Mouse (Mus musculus) E14TG2a.4 (cell line): ENCODE measurements around the gene Oprm1.

ENCODE experiments used
- H3K27me3 ChIP-seq: 2 replicates; pipeline ENCODE4 v1.6.1; 2014; ENCODE audit warnings: low read length, control low read depth; ENCODE audit not compliant: insufficient read depth
- H3K36me3 ChIP-seq: 2 replicates; pipeline ENCODE4 v1.6.1; 2014; ENCODE audit warnings: low read length, control low read depth; ENCODE audit not compliant: insufficient read depth
- H3K4me1 ChIP-seq: replicated peaks from 2 replicates; pipeline ENCODE4 v1.6.1; 2014; ENCODE audit warnings: low read depth, low read length, control low read depth
- H3K4me3 ChIP-seq: replicated peaks from 2 replicates; pipeline ENCODE4 v1.5.1; 2014; ENCODE audit warnings: mild to moderate bottlenecking, low read length
- H3K9me3 ChIP-seq: 2 replicates; pipeline ENCODE4 v1.6.1; 2014; ENCODE audit warnings: low read length, control low read depth
- CTCF ChIP-seq: conservative IDR thresholded peaks from 2 replicates; pipeline ENCODE4 v1.5.1; 2014; ENCODE audit warnings: low read length
- NANOG ChIP-seq: IDR thresholded peaks from 2 replicates; pipeline ENCODE4 v1.6.1; 2014; ENCODE audit warnings: borderline replicate concordance, low read length, mixed read lengths
- POU5F1 ChIP-seq: IDR thresholded peaks from 2 replicates; pipeline ENCODE4 v1.6.1; 2014; ENCODE audit warnings: low read length, borderline replicate concordance

Oprm1 gene

DNA sequence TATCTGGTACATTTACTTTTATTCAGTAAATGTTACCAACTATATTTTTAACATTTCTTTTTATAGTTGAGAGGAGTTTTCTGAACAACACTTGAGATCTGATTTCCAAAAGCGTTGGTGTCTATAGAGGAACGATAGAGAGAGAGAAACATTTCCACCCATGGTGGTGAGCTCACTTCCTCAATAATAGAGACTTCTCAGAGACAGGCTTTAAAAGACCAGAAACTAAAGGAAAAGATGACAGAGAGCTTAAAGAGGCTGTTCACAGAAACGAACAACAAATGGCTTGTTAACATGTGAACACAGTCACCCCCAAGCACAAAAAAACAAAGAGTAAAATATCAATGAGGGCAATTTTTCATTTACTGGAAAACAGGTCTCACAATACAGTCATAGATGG lies 291.6 kb downstream of the Oprm1 start:
- no peaks in the 10 kb centered on the region for H3K36me3 ChIP-seq
- H3K27me3 ChIP-seq: no peaks in the 10 kb centered on the region
- TF ChIP-seq CTCF: no peak
- TF ChIP-seq NANOG: no peak
- no peak for TF ChIP-seq POU5F1
- peaks cover 10% of the 10 kb centered on the region; the same call in 1 of the 2 replicates for H3K4me1 ChIP-seq
- H3K9me3 ChIP-seq: peaks cover 4% of the 10 kb centered on the region; the same call in 1 of the 2 replicates
- H3K4me3 ChIP-seq: no peak overlapping the region

DNA sequence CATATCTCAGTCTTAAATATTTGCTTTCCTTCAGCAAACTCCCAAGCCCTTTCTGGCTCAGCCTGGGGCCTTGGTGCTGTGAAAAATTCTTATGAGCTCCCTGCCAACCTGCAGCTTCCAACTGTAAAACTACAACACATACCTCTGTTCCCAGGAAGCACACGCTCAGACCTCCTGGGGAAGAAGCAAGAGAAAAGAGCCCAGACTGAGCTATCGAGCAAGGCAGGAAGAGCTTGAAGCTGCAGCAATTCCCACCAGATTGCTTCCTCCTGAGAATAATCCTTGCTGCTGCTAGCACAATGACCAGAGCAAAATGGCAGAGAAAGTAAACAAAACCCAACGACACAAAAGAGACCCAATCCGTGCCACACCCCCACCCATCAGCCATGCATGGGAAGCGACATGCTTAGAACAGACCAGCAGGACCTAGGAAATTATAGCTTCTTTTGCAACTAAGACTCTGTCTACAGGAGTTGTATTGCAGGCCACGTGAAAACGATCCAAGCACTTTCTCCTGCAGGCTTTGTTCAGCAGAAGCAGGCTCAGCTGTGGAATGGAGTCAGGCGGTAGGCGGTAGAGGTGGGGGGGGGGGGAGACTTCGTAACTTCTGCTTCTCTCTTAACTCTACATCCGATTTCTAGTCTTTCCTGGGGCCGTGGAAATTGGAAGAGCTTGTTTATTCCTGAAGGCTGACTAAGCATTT lies 294.2 kb downstream of the Oprm1 start, which contains the start of gene Ipcef1:
TSS of gene Ipcef1 (minus strand) at position 164 of the 703 bp plus-strand sequence.
- Histone ChIP-seq H3K36me3 (no peaks in the 10 kb centered on the region), H3K4me1 (peaks cover 10% of the 10 kb centered on the region; the same call in 1 of the 2 replicates), H3K4me3 (no peak within 1 kb of the TSS), H3K9me3 (peaks cover 4% of the 10 kb centered on the region; the same call in 1 of the 2 replicates), H3K27me3 (no peaks in the 10 kb centered on the region)
- TF ChIP-seq NANOG (no peak), POU5F1 (no peak), CTCF (no peak)

- Histone ChIP-seq H3K9me3 (peaks cover 4% of the 10 kb centered on the region; the same call in 1 of the 2 replicates), H3K4me3 (no peak overlapping the region), H3K27me3 (no peaks in the 10 kb centered on the region), H3K4me1 (peaks cover 10% of the 10 kb centered on the region; the same call in 1 of the 2 replicates), H3K36me3 (no peaks in the 10 kb centered on the region)
- TF ChIP-seq NANOG: no peak
- no peak for TF ChIP-seq CTCF
- no peak for TF ChIP-seq POU5F1
Measured at GRCm38 (mm10) chr10:7054560-7055205, 296.4 kb downstream of the Oprm1 start.

DNA sequence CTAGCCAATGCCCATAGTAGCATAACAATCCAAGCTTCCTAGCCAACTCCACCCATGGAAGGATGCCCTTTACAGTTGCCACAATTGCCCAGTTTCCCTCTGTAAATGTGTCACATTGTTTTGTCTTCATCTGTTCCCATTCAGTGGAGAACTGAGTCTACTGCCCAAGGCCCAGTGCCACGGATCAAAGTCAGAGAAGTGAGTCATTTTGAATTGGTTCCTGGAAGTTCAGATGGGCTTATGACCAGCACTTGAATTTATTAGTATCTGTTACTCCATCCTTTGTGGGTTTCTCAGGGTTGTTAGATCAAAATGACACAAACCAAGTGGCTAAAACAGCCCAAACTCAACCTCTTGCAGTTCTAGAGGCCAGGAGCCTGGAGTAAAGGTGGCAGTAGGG lies 299.2 kb downstream of the Oprm1 start:
- Histone ChIP-seq H3K9me3 (peaks cover 4% of the 10 kb centered on the region; the same call in 1 of the 2 replicates), H3K36me3 (no peaks in the 10 kb centered on the region), H3K27me3 (no peaks in the 10 kb centered on the region), H3K4me3 (no peak overlapping the region), H3K4me1 (peaks cover 4% of the 10 kb centered on the region; the same call in 1 of the 2 replicates)
- TF ChIP-seq POU5F1 (no peak), CTCF (no peak), NANOG (no peak)

- no peaks in the 10 kb centered on the region for H3K27me3 ChIP-seq
- no peaks in the 10 kb centered on the region for H3K9me3 ChIP-seq
- no peak overlapping the region for H3K4me3 ChIP-seq
- H3K36me3 ChIP-seq: no peaks in the 10 kb centered on the region
- TF ChIP-seq NANOG: no peak
- no peak for TF ChIP-seq CTCF
- no peak for TF ChIP-seq POU5F1
- no peaks in the 10 kb centered on the region for H3K4me1 ChIP-seq
Measured at GRCm38 (mm10) chr10:7060326-7060725, 302.0 kb downstream of the Oprm1 start.

DNA sequence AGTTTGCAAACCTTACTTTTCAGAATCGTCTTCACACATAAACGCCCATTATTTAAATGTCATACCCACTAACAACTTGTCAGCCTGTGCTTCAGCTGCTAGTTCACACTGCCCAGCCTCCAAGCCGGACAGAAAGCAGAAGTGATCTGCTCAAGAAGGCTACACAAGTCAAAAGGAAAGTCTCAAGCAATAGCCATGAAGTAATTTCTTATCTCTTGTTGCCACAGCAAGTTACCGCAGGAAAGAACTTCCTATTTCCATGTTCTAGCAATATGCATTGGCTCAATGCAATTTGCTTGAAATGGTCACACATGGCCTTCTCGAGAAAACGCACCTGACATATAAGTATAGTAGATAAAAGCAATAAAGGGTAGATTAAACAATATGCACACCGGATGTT lies 304.7 kb downstream of the Oprm1 start:
- Histone ChIP-seq H3K27me3 (no peaks in the 10 kb centered on the region), H3K9me3 (no peaks in the 10 kb centered on the region), H3K4me3 (no peak overlapping the region), H3K36me3 (no peaks in the 10 kb centered on the region), H3K4me1 (no peaks in the 10 kb centered on the region)
- TF ChIP-seq NANOG: no peak
- no peak for TF ChIP-seq POU5F1
- TF ChIP-seq CTCF: no peak

GRCm38 (mm10) chr10:7063752-7064457 lies 305.6 kb downstream of the Oprm1 start:
- TF ChIP-seq CTCF (no peak), POU5F1 (no peak), NANOG (no peak)
- no peaks in the 10 kb centered on the region for H3K4me1 ChIP-seq
- H3K9me3 ChIP-seq: no peaks in the 10 kb centered on the region
- H3K27me3 ChIP-seq: no peaks in the 10 kb centered on the region
- no peaks in the 10 kb centered on the region for H3K36me3 ChIP-seq
- no peak overlapping the region for H3K4me3 ChIP-seq

DNA sequence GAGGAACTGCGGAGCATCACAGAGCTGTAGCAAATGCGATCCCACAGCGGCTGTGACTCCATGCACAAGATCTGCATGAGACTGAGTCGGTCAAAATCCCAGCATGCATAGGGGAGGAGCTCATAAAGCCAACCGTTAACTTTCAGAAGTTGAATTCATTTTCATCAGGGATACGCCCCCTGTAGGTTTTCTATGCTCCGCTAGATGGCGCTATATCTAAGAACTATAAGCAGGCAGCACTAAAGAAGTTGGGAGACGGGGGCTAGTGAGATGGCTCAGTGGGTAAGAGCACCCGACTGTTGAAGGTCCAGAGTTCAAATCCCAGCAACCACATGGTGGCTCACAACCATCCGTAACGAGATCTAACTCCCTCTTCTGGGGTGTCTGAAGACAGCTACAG lies 310.3 kb downstream of the Oprm1 start:
- Histone ChIP-seq H3K36me3 (no peaks in the 10 kb centered on the region), H3K4me3 (no peak overlapping the region), H3K27me3 (no peaks in the 10 kb centered on the region), H3K9me3 (no peaks in the 10 kb centered on the region), H3K4me1 (no peaks in the 10 kb centered on the region)
- TF ChIP-seq POU5F1: no peak
- TF ChIP-seq CTCF: peak; percentile 79
- no peak for TF ChIP-seq NANOG
